Mouse (Mus musculus): ENCODE measurements around the gene Krt86. TPM values are rescaled to one million over a fixed set of nuclear protein-coding genes. Genes with fewer than 3 reads are reported as not detected.

The Krt86 gene
- total and polyA plus RNA-seq, 3 experiments, result not detected

DNA sequence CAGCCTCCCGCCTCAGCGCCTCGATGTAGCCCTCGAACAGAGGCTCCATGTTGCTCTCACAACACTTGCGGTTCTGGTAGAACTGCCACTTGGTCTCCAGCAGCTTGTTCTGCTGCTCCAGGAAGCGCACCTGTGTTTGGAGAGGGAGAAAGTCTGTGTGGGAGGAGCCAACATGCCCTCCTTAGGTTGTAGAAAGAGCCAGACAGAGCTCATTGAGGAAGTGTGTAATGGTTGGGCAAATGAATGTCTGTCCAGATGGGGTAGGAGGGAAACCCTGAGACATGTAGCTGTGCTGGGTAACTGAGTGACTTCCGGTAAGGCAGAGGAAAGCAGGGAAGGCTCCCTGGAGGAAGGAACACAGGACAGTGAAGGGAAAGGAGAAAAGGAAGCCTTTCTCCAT is 36.7 kb upstream of the Krt86 start:
- no peaks in the 10 kb centered on the region for H3K9me3 ChIP-seq (replicated peaks; ENCODE audit: low read length)
- H3K4me1 ChIP-seq (ENCODE audit: control insufficient read depth in 1 of 2, insufficient read depth in 2 of 2), result peaks cover 0 to 14% of the 10 kb centered on the region in 2 experiments; a peak in 2 of 4 replicates
- in situ Hi-C loops (cut with MboI; ENCODE audit: low pct_ligation_motif_present, low pct_unique_long_range_greater_than_20kb, low sequenced_read_pairs), result loop anchor here (10.0 kb wide), 1 partner anchor 628 kb away; no protein-coding TSS in a partner anchor
- peaks cover 50% of the 10 kb centered on the region for H3K27me3 ChIP-seq (replicated peaks)
- no peak overlapping the region for H3K4me2 ChIP-seq (ENCODE audit: insufficient read depth, low read depth, poor library complexity, severe bottlenecking)
- H3K36me3 ChIP-seq (replicated peaks in 1 of 2; ENCODE audit: control insufficient read depth in 1 of 2, insufficient read depth in 1 of 2, low read length in 1 of 2), result no peaks in the 10 kb centered on the region
- H3K9ac ChIP-seq (ENCODE audit: insufficient read depth, low read depth), result no peak overlapping the region
- no peak for TF ChIP-seq KAT2A (IDR thresholded peaks at IDR 0.05; ENCODE audit: insufficient replicate concordance, low read length)
- no peak for TF ChIP-seq ETS1 (conservative IDR thresholded peaks at IDR 0.05; ENCODE audit: low read depth, low read length)
- TF ChIP-seq ELF1 (IDR thresholded peaks at IDR 0.05; ENCODE audit: low read depth, low read length), result no peak
- no peak for TF ChIP-seq PAX5 (IDR thresholded peaks at IDR 0.05; ENCODE audit: low read length)
- no peak for TF ChIP-seq E2F4 (IDR thresholded peaks at IDR 0.05; ENCODE audit: insufficient replicate concordance, low read depth, low read length)
- no peak for TF ChIP-seq ZKSCAN1 (IDR thresholded peaks at IDR 0.05; ENCODE audit: borderline replicate concordance, low read depth, low read length)
- TF ChIP-seq HCFC1 (IDR thresholded peaks at IDR 0.05; ENCODE audit: low read depth, low read length), result no peak
- TF ChIP-seq NRF1 (IDR thresholded peaks at IDR 0.05; ENCODE audit: low read depth, low read length), result no peak
- no peak for TF ChIP-seq RAD21 (IDR thresholded peaks at IDR 0.05; ENCODE audit: low read depth, low read length)
- no peak for TF ChIP-seq MEF2A (IDR thresholded peaks at IDR 0.05; ENCODE audit: borderline replicate concordance, low read depth, low read length)
- H3K79me2 ChIP-seq (replicated peaks; ENCODE audit: control insufficient read depth, extremely low read depth, insufficient read depth, poor library complexity, severe bottlenecking), result no peaks in the 10 kb centered on the region
- H3K27ac ChIP-seq (ENCODE audit: insufficient read depth, low read depth), result no peak overlapping the region
- no peak for DNase-seq (ENCODE audit: extremely low read depth)
- dilution Hi-C loops (cut with MboI; ENCODE audit: extremely low pct_ligation_motif_present, extremely low pct_unique_long_range_greater_than_20kb, low sequenced_read_pairs), result no loop called here
- H3K4me3 ChIP-seq (replicated peaks in 1 of 3; ENCODE audit: low read depth in 2 of 3, low read length in 2 of 3, poor library complexity in 1 of 3), result no peak overlapping the region

DNA sequence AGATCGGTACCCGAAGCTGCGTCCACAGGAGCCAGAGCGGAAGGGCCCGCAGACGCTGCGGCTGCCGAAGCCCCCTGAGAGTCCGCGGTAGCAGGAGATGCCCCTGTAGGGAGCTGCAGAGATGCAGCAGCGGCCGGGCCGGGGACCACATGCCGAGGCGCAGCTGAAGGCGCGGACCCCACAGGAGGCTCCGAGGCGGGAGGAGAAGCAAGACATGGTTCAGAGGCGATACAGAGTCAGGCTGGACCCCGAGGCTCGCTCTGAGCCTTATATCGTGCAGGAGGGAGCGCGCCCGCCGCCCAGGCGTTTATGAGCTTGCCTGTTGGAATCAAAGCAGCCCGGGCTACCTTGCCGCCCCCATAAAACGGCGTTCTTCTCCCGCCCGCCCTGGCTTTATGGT is 34.7 kb upstream of the Krt86 start, which contains the start of gene Krt87:
TSS of gene Krt87 (minus strand) at position 250 of the 400 bp plus-strand sequence.
- in situ Hi-C loops (cut with MboI; ENCODE audit: low pct_ligation_motif_present, low pct_unique_long_range_greater_than_20kb, low sequenced_read_pairs) (loop anchor here (10.0 kb wide), 1 partner anchor 626 kb away; no protein-coding TSS in a partner anchor), dilution Hi-C loops (cut with MboI; ENCODE audit: extremely low pct_ligation_motif_present, extremely low pct_unique_long_range_greater_than_20kb, low sequenced_read_pairs) (no loop called here)
- H3K27me3 ChIP-seq (replicated peaks), result peaks cover 57% of the 10 kb centered on the region
- no peak within 1 kb of the TSS for H3K4me3 ChIP-seq (replicated peaks in 1 of 3; ENCODE audit: low read depth in 2 of 3, low read length in 2 of 3, poor library complexity in 1 of 3)
- no peaks in the 10 kb centered on the region for H3K9me3 ChIP-seq (replicated peaks; ENCODE audit: low read length)
- no peak within 1 kb of the TSS for H3K9ac ChIP-seq (ENCODE audit: insufficient read depth, low read depth)
- H3K36me3 ChIP-seq (replicated peaks in 1 of 2; ENCODE audit: control insufficient read depth in 1 of 2, insufficient read depth in 1 of 2, low read length in 1 of 2), result no peaks in the 10 kb centered on the region
- TF ChIP-seq HCFC1 (IDR thresholded peaks at IDR 0.05; ENCODE audit: low read depth, low read length) (no peak), ELF1 (IDR thresholded peaks at IDR 0.05; ENCODE audit: low read depth, low read length) (no peak), MXI1 (IDR thresholded peaks at IDR 0.05; ENCODE audit: low read depth, low read length) (no peak), KAT2A (IDR thresholded peaks at IDR 0.05; ENCODE audit: insufficient replicate concordance, low read length) (no peak), IRF4 (IDR thresholded peaks at IDR 0.05; ENCODE audit: low read depth, low read length) (no peak), MAX (IDR thresholded peaks at IDR 0.05; ENCODE audit: low read length) (no peak), TCF12 (IDR thresholded peaks at IDR 0.05; ENCODE audit: low read depth, low read length) (no peak), JUND (conservative IDR thresholded peaks at IDR 0.05; ENCODE audit: low read depth, low read length) (no peak), MEF2A (IDR thresholded peaks at IDR 0.05; ENCODE audit: borderline replicate concordance, low read depth, low read length) (no peak)
- no peak within 1 kb of the TSS for H3K27ac ChIP-seq (ENCODE audit: insufficient read depth, low read depth)
- no peak within 1 kb of the TSS for H3K4me2 ChIP-seq (ENCODE audit: insufficient read depth, low read depth, poor library complexity, severe bottlenecking)
- H3K4me1 ChIP-seq (ENCODE audit: control insufficient read depth in 1 of 2, insufficient read depth in 2 of 2), result peaks cover 0 to 14% of the 10 kb centered on the region in 2 experiments; a peak in 2 of 4 replicates
- DNase-seq (ENCODE audit: extremely low read depth), result no peak
- no peaks in the 10 kb centered on the region for H3K79me2 ChIP-seq (replicated peaks; ENCODE audit: control insufficient read depth, extremely low read depth, insufficient read depth, poor library complexity, severe bottlenecking)

Data from CH12.LX (cell line).